Mouse (Mus musculus) megakaryocyte, embryonic 14.5 days (primary cell): ENCODE results near the gene Gm29776.

Experiments
- FLI1 ChIP-seq: IDR thresholded peaks from 2 replicates; pipeline ENCODE4 v1.6.1; 2012; ENCODE audit warnings: low read length, inconsistent platforms, mixed read lengths
- GATA1 ChIP-seq: IDR thresholded peaks from 3 replicates; pipeline ENCODE4 v1.6.1; 2012; ENCODE audit warnings: mixed read lengths, low read length, inconsistent platforms, borderline replicate concordance

DNA sequence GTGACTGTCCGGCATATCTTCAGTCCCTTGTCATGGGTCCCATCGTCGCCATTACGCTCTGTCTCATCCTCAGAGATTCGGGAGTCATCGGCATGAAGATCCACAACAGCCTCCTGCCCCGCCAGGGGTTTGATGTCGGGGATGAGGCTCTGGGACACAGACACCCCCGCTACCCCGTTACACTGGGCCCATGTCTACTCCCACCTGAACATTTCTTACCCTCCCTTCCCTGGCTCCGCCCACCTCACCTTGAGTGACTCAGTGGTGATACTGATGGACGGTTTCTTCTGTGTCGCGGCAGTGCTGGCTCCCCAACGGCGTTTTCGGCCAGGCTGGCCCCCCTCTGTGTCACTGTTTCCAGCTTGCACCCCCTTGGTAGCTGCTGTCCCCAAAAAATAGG lies 52.2 kb downstream of the Gm29776 start:
- TF ChIP-seq GATA1 (no peak), FLI1 (no peak)
